Mouse (Mus musculus): Measurements from ENCODE around the gene Nudt2. TPM values are rescaled to one million over a fixed set of nuclear protein-coding genes. Genes with fewer than 3 reads are reported as not detected.
A peak's percentile ranks its signal among the peaks of the same experiment; 100 is the strongest.

The Nudt2 gene
- polyA plus RNA-seq, 1 experiment from 2014 or later: 46.4 TPM

DNA sequence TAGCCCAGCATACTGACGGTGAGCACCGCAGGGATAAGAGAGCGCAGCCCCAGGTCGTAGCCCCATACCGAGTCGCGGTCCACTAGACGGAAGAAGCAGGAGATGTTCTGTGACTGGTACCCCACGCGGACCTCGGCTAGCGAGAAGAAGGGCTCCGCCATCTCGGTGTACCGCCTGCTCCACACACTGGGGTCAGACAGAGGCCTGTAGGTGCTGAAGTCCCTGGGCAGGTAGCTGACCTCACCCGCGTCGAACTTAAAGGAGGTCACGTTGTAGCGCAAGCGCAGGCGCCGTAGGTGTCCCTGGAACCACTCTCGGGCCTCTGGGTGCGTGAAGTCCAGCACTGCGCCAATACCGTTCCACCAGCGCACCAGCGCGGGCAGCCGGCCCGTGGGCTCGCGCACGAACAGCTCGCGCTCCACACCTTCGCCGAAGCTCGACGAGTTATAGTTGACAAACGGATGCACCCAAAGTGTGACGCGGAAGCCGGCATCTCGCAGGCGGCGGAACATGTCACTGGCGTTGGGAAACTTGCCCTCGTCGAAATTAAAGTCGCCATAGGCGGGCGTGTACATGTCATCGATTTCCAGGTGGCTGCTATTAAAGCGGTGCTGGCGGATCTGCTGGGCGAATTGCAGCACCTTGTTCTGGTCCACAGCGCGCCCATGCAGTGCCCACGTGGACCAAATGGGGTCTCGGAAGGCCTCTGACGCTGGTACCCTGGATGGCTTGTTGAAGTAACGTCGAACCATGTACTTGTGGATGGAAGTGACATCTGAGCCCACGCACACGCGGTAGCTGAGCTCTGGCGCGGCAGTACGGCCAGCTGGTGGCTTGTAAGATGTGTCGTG is 33.3 kb downstream of the Nudt2 start:
- peaks cover 23% of the 10 kb centered on the region for H3K4me1 ChIP-seq (ENCODE audit: control insufficient read depth, insufficient read depth, low read length)
- H3K4me2 ChIP-seq: peak overlapping the region; percentile 72
- no peak overlapping the region for H3K27ac ChIP-seq (ENCODE audit: low read depth, low read length)
- peaks cover 72% of the 10 kb centered on the region for H3K27me3 ChIP-seq (ENCODE audit: control insufficient read depth, insufficient read depth, low read length)
- ATAC-seq (replicated peaks; ENCODE audit: insufficient number of reproducible peaks, low FRiP score, low TSS enrichment): no peak
- H3K9ac ChIP-seq (ENCODE audit: low read depth, low read length): peak overlapping the region; percentile 34; the same call in 1 of the 2 replicates
- no peaks in the 10 kb centered on the region for H3K9me3 ChIP-seq (replicated peaks; ENCODE audit: control insufficient read depth, low read length)
- H3K4me3 ChIP-seq (ENCODE audit: low read depth, low read length): peak overlapping the region; percentile 43
- WGBS (ENCODE audit: insufficient replicate concordance): 5% methylated on average over 72 of the region's 72 CpGs
- H3K36me3 ChIP-seq (ENCODE audit: control insufficient read depth, insufficient read depth, low read length): no peaks in the 10 kb centered on the region

DNA sequence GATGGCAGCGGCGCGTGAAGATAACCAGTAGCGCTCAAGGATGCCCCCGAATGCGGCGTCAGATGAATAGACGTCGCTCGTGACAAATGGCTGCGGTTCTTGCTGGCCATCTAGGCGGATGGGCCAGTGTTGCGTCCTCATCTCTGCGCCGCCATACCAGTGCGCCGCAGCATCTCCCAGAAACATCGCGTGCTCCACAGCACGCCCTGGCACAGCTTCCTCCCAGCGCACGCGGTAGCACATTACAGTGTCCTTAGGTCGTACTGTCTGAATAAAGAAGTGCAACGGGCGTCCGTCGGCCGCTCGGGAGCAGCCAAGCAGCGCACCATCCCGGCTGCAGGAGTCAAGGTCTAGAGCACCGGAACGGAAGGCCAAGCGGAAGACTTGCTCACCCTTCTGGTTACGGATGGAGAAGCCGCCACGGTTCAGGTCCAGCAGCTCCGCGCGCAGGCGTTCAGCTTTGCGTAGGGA is 34.0 kb downstream of the Nudt2 start:
- peaks cover 72% of the 10 kb centered on the region for H3K27me3 ChIP-seq (ENCODE audit: control insufficient read depth, insufficient read depth, low read length)
- 3% methylated on average over 43 of the region's 43 CpGs for WGBS (ENCODE audit: insufficient replicate concordance)
- no peaks in the 10 kb centered on the region for H3K9me3 ChIP-seq (replicated peaks; ENCODE audit: control insufficient read depth, low read length)
- H3K9ac ChIP-seq (ENCODE audit: low read depth, low read length): no peak overlapping the region
- H3K4me2 ChIP-seq: peak overlapping the region; percentile 72
- H3K27ac ChIP-seq (ENCODE audit: low read depth, low read length): no peak overlapping the region
- no peaks in the 10 kb centered on the region for H3K36me3 ChIP-seq (ENCODE audit: control insufficient read depth, insufficient read depth, low read length)
- ATAC-seq (replicated peaks; ENCODE audit: insufficient number of reproducible peaks, low FRiP score, low TSS enrichment): no peak
- H3K4me3 ChIP-seq (ENCODE audit: low read depth, low read length): peak overlapping the region; percentile 43
- peaks cover 23% of the 10 kb centered on the region for H3K4me1 ChIP-seq (ENCODE audit: control insufficient read depth, insufficient read depth, low read length)

DNA sequence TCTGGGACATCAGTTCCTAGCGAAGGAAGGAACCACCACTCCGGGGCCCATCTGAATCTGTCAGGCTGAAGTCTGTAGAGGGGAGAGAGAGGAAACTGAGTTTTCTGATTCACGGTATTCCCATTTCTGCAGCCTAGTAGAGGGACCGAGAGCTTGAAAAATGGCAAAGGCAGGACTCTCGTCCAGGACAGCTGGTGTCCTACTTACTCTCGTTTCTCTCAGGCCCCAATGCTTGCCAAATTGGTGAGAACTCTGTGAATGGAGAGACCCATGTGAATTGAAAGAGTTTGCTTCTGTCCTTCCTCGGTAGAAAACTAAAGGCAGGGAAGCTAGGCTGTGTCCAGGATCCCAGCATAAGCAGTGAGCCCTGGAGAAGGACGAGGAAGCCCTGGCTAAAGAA is 34.7 kb downstream of the Nudt2 start:
- H3K9ac ChIP-seq (ENCODE audit: low read depth, low read length): no peak overlapping the region
- H3K4me3 ChIP-seq (ENCODE audit: low read depth, low read length): no peak overlapping the region; the same call in 1 of the 2 replicates
- peaks cover 23% of the 10 kb centered on the region for H3K4me1 ChIP-seq (ENCODE audit: control insufficient read depth, insufficient read depth, low read length)
- no peaks in the 10 kb centered on the region for H3K9me3 ChIP-seq (replicated peaks; ENCODE audit: control insufficient read depth, low read length)
- no peaks in the 10 kb centered on the region for H3K36me3 ChIP-seq (ENCODE audit: control insufficient read depth, insufficient read depth, low read length)
- ATAC-seq (replicated peaks; ENCODE audit: insufficient number of reproducible peaks, low FRiP score, low TSS enrichment): no peak
- no peak overlapping the region for H3K27ac ChIP-seq (ENCODE audit: low read depth, low read length)
- no peak overlapping the region for H3K4me2 ChIP-seq
- WGBS (ENCODE audit: insufficient replicate concordance): 50% methylated on average over 8 of the region's 8 CpGs
- peaks cover 69% of the 10 kb centered on the region for H3K27me3 ChIP-seq (ENCODE audit: control insufficient read depth, insufficient read depth, low read length)

GRCm38 (mm10) chr4:41500787-41501186 is 35.8 kb downstream of the Nudt2 start:
- Histone ChIP-seq H3K36me3 (ENCODE audit: control insufficient read depth, insufficient read depth, low read length) (no peaks in the 10 kb centered on the region), H3K9me3 (replicated peaks; ENCODE audit: control insufficient read depth, low read length) (no peaks in the 10 kb centered on the region), H3K4me3 (ENCODE audit: low read depth, low read length) (no peak overlapping the region), H3K9ac (ENCODE audit: low read depth, low read length) (no peak overlapping the region), H3K4me2 (no peak overlapping the region), H3K4me1 (ENCODE audit: control insufficient read depth, insufficient read depth, low read length) (peaks cover 23% of the 10 kb centered on the region), H3K27me3 (ENCODE audit: control insufficient read depth, insufficient read depth, low read length) (peaks cover 65% of the 10 kb centered on the region), H3K27ac (ENCODE audit: low read depth, low read length) (no peak overlapping the region)
- 72% methylated on average over 4 of the region's 4 CpGs for WGBS (ENCODE audit: insufficient replicate concordance)
- no peak for ATAC-seq (replicated peaks; ENCODE audit: insufficient number of reproducible peaks, low FRiP score, low TSS enrichment)

DNA sequence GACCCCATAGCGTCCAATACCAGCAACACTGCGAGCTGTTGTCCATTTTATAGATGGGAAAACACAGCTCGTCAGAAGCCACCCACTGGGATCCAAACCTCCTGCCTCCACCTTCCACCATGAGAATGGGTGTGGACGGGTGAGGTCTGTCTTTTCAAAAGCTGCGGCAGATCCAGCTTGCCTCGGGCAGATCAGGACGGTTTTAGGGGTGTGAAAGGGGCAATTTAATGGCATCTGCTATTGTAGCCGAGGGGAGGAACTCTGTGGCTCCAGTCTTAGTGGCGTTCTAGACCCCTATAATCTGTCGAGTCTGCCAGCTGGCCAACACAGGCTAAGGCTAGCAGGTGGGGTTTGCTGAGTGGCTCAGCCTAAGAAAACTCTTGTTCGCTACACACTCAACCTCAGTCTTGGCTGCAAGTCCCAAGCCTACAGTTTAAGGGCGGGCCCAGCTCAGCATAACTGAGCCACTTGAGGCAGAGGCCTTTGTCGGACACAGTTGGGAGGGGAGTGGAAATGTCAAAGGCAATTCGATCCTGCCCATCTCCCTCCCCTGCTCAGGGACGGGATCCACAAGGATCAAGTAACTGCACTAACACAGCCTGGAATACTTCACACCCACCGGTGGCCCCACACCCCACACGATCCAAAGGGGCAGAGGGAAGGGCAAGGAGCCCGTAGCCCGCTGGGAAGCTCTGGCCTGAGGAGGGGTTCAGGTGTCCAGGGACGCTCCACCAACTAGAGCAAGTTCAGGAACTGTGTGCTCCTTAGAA is 37.4 kb downstream of the Nudt2 start:
- no peaks in the 10 kb centered on the region for H3K36me3 ChIP-seq (ENCODE audit: control insufficient read depth, insufficient read depth, low read length)
- WGBS (ENCODE audit: insufficient replicate concordance): 14% methylated on average over 20 of the region's 20 CpGs
- H3K9ac ChIP-seq (ENCODE audit: low read depth, low read length): peak overlapping the region; percentile 39; the same call in 1 of the 2 replicates
- ATAC-seq (replicated peaks; ENCODE audit: insufficient number of reproducible peaks, low FRiP score, low TSS enrichment): peak; percentile 27
- H3K4me2 ChIP-seq: peak overlapping the region; percentile 75
- no peak overlapping the region for H3K27ac ChIP-seq (ENCODE audit: low read depth, low read length)
- no peaks in the 10 kb centered on the region for H3K9me3 ChIP-seq (replicated peaks; ENCODE audit: control insufficient read depth, low read length)
- peak overlapping the region; percentile 40 for H3K4me3 ChIP-seq (ENCODE audit: low read depth, low read length)
- H3K27me3 ChIP-seq (ENCODE audit: control insufficient read depth, insufficient read depth, low read length): peaks cover 50% of the 10 kb centered on the region
- H3K4me1 ChIP-seq (ENCODE audit: control insufficient read depth, insufficient read depth, low read length): peaks cover 23% of the 10 kb centered on the region

DNA sequence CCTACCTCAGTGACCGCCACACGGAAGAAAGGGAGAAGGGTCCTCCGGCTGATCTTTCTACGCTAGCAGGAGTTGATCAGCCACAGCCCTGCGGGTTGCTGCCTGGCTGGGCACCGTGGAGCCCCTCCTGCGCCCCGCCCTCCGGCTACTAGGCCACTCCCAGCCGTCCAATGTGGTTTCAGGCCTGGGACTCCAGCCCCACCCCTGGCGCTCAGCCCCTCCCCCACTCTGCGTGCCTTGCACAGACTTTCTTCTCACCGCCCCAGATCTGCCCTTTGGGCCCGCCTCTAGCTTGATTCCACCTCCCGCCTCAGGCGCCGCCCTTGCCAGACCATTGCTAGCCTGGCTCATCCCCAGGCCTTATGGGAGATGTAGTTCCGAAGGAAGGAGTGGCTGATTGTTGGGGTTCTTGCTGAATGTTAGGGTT is 38.0 kb downstream of the Nudt2 start, which contains the start of gene AI464131:
Gene AI464131 (minus strand): TSS at position 91 of the 427 bp plus-strand sequence.
- Histone ChIP-seq H3K9ac (ENCODE audit: low read depth, low read length) (peak within 1 kb of the TSS; percentile 39; the same call in 1 of the 2 replicates), H3K9me3 (replicated peaks; ENCODE audit: control insufficient read depth, low read length) (no peaks in the 10 kb centered on the region), H3K4me1 (ENCODE audit: control insufficient read depth, insufficient read depth, low read length) (peaks cover 19% of the 10 kb centered on the region), H3K4me2 (peak within 1 kb of the TSS; percentile 75), H3K36me3 (ENCODE audit: control insufficient read depth, insufficient read depth, low read length) (no peaks in the 10 kb centered on the region), H3K4me3 (ENCODE audit: low read depth, low read length) (peak within 1 kb of the TSS; percentile 40), H3K27ac (ENCODE audit: low read depth, low read length) (no peak within 1 kb of the TSS), H3K27me3 (ENCODE audit: control insufficient read depth, insufficient read depth, low read length) (peaks cover 44% of the 10 kb centered on the region)
- ATAC-seq (replicated peaks; ENCODE audit: insufficient number of reproducible peaks, low FRiP score, low TSS enrichment): peak; percentile 93
- WGBS (ENCODE audit: insufficient replicate concordance): under 1% methylated on average over 18 of the region's 18 CpGs

- Histone ChIP-seq H3K9ac (ENCODE audit: low read depth, low read length) (no peak overlapping the region), H3K27ac (ENCODE audit: low read depth, low read length) (no peak overlapping the region), H3K4me2 (no peak overlapping the region), H3K36me3 (ENCODE audit: control insufficient read depth, insufficient read depth, low read length) (no peaks in the 10 kb centered on the region), H3K4me3 (ENCODE audit: low read depth, low read length) (no peak overlapping the region), H3K27me3 (ENCODE audit: control insufficient read depth, insufficient read depth, low read length) (peaks cover 38% of the 10 kb centered on the region), H3K4me1 (ENCODE audit: control insufficient read depth, insufficient read depth, low read length) (peaks cover 7% of the 10 kb centered on the region), H3K9me3 (replicated peaks; ENCODE audit: control insufficient read depth, low read length) (no peaks in the 10 kb centered on the region)
- ATAC-seq (replicated peaks; ENCODE audit: insufficient number of reproducible peaks, low FRiP score, low TSS enrichment): no peak
- 63% methylated on average over 5 of the region's 5 CpGs for WGBS (ENCODE audit: insufficient replicate concordance)
These were observed 39.4 kb downstream of the Nudt2 start for GRCm38 (mm10) chr4:41504325-41504724.

DNA sequence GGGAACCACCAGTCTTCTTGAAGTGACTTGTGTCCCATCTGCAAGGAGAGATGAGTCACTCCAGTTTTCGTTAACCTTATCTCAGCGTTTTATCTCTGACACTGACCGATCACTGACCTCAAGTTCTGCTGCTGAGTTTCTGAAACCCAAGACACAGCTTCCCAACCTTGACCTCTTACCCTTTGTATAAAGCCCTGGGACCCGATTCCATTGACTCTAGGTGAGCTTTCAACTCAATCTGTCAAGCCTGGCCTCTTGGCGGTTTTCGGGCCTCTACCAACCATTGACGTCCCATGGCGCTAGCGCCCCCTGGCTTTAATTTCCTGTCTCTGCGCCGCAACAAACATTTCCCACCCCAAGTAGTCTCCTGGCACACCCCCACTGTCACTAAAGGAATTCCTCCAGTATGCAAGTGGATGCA is 40.2 kb downstream of the Nudt2 start:
- H3K27ac ChIP-seq (ENCODE audit: low read depth, low read length): no peak overlapping the region
- H3K4me3 ChIP-seq (ENCODE audit: low read depth, low read length): no peak overlapping the region
- 48% methylated on average over 11 of the region's 11 CpGs for WGBS (ENCODE audit: insufficient replicate concordance)
- H3K4me1 ChIP-seq (ENCODE audit: control insufficient read depth, insufficient read depth, low read length): peaks cover 7% of the 10 kb centered on the region
- no peaks in the 10 kb centered on the region for H3K9me3 ChIP-seq (replicated peaks; ENCODE audit: control insufficient read depth, low read length)
- no peak overlapping the region for H3K9ac ChIP-seq (ENCODE audit: low read depth, low read length)
- peaks cover 34% of the 10 kb centered on the region for H3K27me3 ChIP-seq (ENCODE audit: control insufficient read depth, insufficient read depth, low read length)
- no peak overlapping the region for H3K4me2 ChIP-seq
- H3K36me3 ChIP-seq (ENCODE audit: control insufficient read depth, insufficient read depth, low read length): no peaks in the 10 kb centered on the region
- ATAC-seq (replicated peaks; ENCODE audit: insufficient number of reproducible peaks, low FRiP score, low TSS enrichment): no peak
